Mouse (Mus musculus): ENCODE measurements around the gene Mink1.
A peak's percentile ranks its signal among the peaks of the same experiment; 100 is the strongest.

The Mink1 gene

DNA sequence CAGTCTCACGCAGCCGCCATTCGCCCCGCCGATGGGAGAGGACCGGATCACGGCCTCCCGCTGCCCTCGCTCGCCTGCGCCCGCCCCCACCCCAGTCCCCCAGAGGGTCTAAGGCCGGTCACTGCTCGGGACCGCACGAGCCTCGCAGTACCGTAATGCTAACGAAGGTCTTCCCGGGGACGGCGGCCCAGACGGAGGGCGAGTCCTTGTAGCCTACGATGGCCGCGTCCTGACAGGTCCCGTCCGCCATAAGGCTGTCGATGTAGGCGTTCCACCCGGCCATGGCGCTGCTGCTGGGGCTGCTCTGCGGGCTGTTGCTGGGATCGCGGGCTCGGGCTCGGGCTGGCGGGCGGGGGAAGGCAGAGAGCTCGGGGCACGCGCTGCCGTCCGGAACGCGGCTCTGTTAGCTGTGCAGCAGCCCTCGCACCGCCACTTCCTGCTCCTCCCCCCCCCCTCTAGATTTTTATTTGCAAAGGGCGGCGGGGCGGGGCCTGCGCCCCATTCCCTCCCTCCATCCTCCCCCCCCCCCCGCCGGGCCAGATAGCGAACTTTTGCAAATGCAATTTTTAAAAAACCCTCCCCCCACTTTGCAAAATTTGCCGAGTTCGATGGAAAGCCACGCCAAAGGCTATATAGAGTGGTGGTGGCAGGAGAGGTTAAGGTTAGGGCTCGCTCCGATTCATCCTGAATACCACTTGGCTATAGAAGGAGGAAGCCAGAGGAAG, 91.7 kb downstream of the Mink1 start, which contains the start of gene Pfn1:
TSS of gene Pfn1 (minus strand) at position 447 of the 725 bp plus-strand sequence.
- peak; percentile 71 to 75 for DNase-seq

GRCm38 (mm10) chr11:70654923-70655570, 92.4 kb downstream of the Mink1 start:
- DNase-seq: peak; percentile 82 to 85

DNA sequence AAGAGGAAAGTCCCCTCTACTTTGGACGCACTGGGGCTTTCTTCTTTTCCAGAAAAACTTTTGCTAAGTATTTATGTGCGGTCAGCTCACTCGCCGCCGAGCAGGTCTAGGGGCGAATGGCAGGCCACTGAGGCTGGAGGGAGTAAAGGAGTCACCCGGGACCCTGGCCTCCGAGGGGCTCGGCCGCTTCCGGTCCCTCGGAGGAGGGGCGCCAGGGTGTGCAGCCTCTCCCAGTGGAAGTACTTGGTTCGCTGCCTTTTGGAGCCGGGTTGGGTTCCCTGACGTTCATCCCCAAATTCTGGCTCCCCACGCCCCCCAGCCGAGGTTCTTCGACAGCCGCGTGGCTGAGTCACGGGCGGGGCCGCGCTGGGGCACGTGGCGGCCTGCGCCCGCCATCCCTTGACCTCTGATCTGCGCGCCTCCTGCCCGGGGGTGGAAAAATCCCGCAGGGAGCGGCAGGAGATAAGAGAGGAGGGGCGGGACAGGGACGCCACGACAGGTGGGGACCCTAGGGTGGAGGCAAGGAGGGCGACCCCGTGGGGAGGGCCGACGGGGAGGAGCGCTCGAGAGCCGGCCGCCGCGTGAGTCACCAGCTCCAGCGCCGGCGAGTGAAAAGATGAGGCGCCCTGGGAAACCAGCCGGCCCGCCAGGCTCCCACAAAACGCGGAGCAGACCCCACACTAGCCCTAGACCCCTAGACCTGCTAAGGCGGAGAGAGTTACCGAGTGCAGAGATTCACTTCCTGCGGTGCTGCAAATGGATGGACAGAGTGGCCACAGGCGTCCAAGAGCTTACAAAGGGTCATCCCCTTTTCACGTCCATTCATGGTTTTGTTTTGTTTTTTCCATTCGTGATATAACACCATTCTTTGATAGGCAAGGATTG, 93.1 kb downstream of the Mink1 start:
- peak; percentile 64 to 70 for DNase-seq

GRCm38 (mm10) chr11:70656456-70656927, 93.8 kb downstream of the Mink1 start:
- DNase-seq: no peak

DNA sequence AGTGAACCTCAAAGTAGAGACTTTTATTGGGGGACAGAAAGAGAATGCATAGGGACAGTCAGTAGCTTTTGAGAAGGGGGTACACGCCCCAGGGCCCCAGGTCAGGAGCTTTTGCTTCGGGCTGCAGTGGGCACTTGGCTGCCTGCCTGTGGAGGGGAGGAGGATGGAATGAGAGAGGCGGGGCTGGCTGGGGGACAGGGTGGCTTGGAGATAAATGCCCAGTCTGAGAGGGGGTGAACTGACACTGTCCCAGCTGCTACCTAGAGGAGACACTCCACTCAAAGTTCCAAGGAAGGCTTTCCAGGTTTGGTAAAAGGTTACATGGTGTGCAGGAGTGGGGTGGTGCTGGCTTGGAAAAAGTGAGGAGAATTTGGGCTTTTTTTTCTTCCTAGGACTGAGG, 94.3 kb downstream of the Mink1 start, which contains the start of gene Eno3:
TSS of gene Eno3 (plus strand) at position 239 of the 400 bp plus-strand sequence.
- no peak for DNase-seq

DNA sequence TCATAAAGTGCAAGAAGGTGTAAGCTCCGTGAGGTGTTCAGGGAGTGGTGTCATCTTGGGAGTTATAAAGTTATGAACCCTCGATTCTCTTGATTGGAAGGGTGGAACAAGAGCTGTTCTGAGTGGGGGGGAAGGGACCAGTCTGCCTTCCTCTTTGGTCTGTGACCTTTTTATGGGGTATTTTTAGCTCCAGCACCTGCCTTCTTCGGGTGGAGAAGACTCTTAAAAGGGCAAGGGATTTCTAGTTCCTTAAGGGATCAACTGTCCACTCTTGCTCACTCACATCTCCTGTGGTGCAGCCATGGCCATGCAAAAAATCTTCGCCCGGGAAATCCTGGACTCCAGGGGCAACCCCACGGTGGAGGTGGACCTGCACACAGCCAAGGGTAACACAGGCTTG, 94.9 kb downstream of the Mink1 start:
- no peak for DNase-seq

- DNase-seq: no peak
Measured at GRCm38 (mm10) chr11:70657991-70658390, 95.3 kb downstream of the Mink1 start.

DNA sequence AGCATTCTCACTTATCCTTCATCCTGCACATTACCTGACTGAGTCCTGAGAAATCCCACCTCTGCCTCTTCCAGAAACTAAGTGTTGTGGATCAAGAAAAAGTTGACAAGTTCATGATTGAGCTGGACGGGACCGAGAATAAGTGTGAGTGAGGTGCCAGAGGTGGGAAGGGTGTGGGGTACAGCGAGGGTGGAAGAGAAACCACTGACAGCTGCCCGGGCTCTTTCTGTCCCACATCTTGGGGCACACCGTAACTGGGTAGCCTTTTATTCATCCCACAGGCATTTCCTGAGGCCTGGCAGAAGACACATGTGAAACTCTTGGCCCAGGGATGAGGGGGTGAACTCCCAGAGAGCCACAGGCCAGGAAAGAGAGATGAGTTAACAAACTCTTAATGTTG, 95.8 kb downstream of the Mink1 start:
- DNase-seq: no peak

DNA sequence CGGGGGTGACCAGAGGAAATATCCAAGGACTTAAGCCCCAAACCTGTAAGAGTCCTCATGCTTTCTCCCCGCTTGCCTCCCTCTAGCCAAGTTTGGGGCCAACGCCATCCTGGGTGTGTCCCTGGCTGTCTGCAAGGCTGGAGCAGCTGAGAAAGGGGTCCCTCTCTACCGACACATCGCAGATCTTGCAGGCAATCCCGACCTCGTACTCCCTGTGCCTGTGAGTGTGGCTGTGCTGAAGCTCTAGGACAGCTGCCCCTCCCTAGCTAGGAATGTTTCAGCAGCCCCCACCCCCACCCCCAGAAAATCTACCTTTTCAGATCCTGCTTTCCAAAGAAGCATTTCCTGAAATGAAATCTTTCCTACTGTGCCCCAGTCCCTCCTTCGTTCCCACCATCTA, 96.3 kb downstream of the Mink1 start:
- no peak for DNase-seq

GRCm38 (mm10) chr11:70660571-70660970, 97.9 kb downstream of the Mink1 start:
- no peak for DNase-seq

DNA sequence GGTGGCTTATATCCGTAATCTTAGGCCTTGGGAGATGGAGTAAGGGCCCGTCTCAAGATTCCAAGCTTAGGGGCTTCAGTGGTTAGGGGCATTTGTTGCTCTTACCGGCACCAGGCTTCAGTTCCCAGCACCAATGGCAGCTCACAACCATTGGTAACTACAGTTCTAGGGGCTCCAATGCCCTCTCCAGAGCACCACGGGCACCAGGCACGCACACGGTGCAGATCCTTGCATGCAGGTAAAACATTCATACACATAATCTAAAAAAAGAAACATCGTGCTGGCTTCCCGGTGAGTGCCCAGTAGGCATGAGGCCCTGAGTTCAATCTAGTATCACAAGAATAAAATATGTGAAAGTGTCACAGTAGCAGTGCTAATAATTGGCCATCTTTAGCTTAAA, 100.4 kb downstream of the Mink1 start:
- DNase-seq: no peak

- no peak for DNase-seq
Measured at GRCm38 (mm10) chr11:70663957-70664356, 101.3 kb downstream of the Mink1 start.

Measured in lung, adult 18-20 months (tissue).